Mouse (Mus musculus): Measurements from ENCODE around the gene Rgs3.

GRCm38 (mm10) chr4:62596051-62596450 lies 36.4 kb downstream of the Rgs3 start:
- TF ChIP-seq CTCF (IDR thresholded peaks at IDR 0.05; ENCODE audit: borderline replicate concordance, insufficient read depth, low read length) (no peak), POLR2A (IDR thresholded peaks at IDR 0.05; ENCODE audit: low read depth, low read length) (no peak)
